Mouse (Mus musculus) heart, adult 11 months (tissue): ENCODE results near the gene Bbs9.

Experiments used
- DNase-seq: peaks from one replicate; pipeline ENCODE4 v3.0.0; 2022

Gene Bbs9

GRCm38 (mm10) chr9:22916808-22917207, 441.3 kb downstream of the Bbs9 start:
- DNase-seq, result no peak

GRCm38 (mm10) chr9:22935645-22936044, 460.1 kb downstream of the Bbs9 start:
- DNase-seq, result no peak
